Mouse (Mus musculus): ENCODE results near the gene Hscb.

Gene Hscb

DNA sequence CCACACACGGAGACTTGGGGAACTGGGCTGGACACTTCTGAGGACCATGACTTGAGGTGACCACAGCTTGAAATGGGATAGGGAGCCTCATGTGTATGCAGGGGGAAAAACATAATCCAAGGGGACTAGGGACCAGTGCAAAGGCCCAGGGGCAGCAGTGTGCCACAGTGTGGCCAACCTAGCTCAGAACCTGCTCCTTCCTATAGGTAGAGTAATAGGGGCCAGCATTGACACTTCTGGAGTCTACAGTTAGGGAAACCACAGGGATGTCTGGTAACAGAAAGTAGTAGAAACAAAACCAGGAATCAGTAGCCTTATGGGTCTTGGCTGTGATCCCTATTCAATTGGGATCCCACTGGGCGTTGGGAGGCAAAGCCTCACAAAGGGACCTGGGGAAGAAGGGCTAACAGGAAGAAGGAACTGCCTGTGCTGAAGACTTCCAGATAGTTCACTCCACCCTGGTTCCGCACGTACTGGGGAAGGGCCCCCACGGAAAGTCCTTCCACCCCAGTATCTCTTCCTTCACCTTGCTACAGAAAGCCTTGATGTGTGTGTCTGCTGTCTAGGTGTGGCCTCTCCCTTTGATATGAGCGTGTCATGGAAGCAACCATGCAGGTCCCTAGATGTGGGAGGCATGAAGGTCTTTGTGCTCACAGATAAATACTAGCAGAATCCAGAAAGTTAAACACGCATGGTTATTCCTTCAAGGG lies 57.9 kb downstream of the Hscb start:
- no peak for DNase-seq (ENCODE audit: low read depth, low spot score)

DNA sequence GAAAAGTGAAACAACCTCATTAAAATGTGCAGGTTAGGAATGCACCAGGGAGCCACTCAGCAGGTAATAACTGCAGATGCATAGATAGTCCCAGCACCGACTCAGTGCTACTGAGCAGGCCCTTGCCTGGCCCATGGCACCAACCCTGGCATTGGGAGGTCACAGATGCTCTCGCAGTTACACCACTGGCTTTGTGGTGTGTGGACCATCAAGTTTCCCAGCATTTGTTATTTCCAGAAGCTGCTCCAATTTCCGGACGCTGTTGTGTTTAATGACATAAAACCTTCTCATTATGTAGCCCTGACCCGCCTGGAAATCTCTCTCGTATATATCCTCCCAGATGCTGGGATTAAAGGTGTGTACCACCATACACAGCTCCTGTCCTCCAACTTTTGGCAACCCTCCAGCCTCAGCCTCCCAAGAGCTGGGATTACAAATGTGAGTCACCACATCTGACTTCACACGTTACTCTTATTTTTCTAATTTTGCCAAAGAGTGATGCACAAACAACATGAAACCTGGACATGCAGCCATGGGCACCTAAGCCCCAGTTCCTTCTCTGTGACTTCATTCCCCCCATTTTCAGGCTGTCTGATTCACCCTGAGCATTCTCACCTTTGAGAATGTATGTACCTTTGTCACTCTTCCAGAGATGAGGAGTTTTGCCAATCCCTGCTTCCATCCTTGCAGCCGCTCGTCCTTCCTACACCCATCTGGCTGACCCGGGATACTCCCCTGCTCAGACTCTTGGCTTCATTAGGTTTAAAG lies 58.6 kb downstream of the Hscb start:
- DNase-seq (ENCODE audit: low read depth, low spot score) = no peak

GRCm38 (mm10) chr5:110779998-110780760 lies 59.4 kb downstream of the Hscb start, which contains the start of gene Pus1:
TSS of gene Pus1 (minus strand) at chr5:110780659.
- peak; percentile 75 for DNase-seq (ENCODE audit: low read depth, low spot score)

GRCm38 (mm10) chr5:110779276-110779997 lies 60.1 kb downstream of the Hscb start:
- no peak for DNase-seq (ENCODE audit: low read depth, low spot score)
